Mouse (Mus musculus) CH12.LX (cell line): ENCODE data around the gene Krt35. TPM values are rescaled to one million over a fixed set of nuclear protein-coding genes. Genes with fewer than 3 reads are reported as not detected.

Experiments used
- DNase-seq: peaks from one replicate; pipeline ENCODE4 v3.0.0-alpha.2; 2013; ENCODE audit errors: extremely low read depth
- H3K27ac ChIP-seq: 2 replicates; pipeline ENCODE4 v1.5.1; 2012; ENCODE audit warnings: low read depth, mild to moderate bottlenecking, control low read depth, moderate library complexity; ENCODE audit not compliant: insufficient read depth
- H3K27me3 ChIP-seq: replicated peaks from 2 replicates; pipeline ENCODE3; 2012; ENCODE audit warnings: inconsistent platforms
- H3K36me3 ChIP-seq, 2 experiments: replicated peaks in 1 of 2; 2 replicates each; pipeline versions ENCODE3 to v1.6.1; 2012; ENCODE audit warnings: inconsistent platforms in 1 of 2, low read length in 1 of 2, mild to moderate bottlenecking in 1 of 2, mixed read lengths in 1 of 2, moderate library complexity in 1 of 2; ENCODE audit not compliant: control insufficient read depth in 1 of 2, insufficient read depth in 1 of 2
- H3K4me1 ChIP-seq, 2 experiments: 2 replicates each; pipeline ENCODE4 v1.6.1; 2012; ENCODE audit warnings: inconsistent platforms in 1 of 2, moderate library complexity in 1 of 2; ENCODE audit not compliant: insufficient read depth in 2 of 2, control insufficient read depth in 1 of 2
- H3K4me2 ChIP-seq: 2 replicates; pipeline ENCODE4 v1.6.1; 2012; ENCODE audit warnings: low read depth, mild to moderate bottlenecking, control low read depth; ENCODE audit not compliant: poor library complexity, insufficient read depth, severe bottlenecking
- H3K4me3 ChIP-seq, 3 experiments: fragments of 150-350 bp in 1 of 3; sonication (generic) in 1 of 3; replicated peaks in 1 of 3; 2 replicates each; pipeline versions ENCODE3 to v1.5.1; 2011 to 2012; ENCODE audit warnings: low read depth in 2 of 3, low read length in 2 of 3, mild to moderate bottlenecking in 2 of 3, moderate library complexity in 2 of 3, control low read depth in 1 of 3, improper control_type of control experiment in 1 of 3, inconsistent platforms in 1 of 3, mixed read lengths in 1 of 3; ENCODE audit not compliant: poor library complexity in 1 of 3
- H3K79me2 ChIP-seq: replicated peaks from 2 replicates; pipeline ENCODE4 v1.6.1; 2012; ENCODE audit warnings: mild to moderate bottlenecking, moderate library complexity; ENCODE audit not compliant: control insufficient read depth, poor library complexity, insufficient read depth, severe bottlenecking; ENCODE audit errors: extremely low read depth
- H3K9ac ChIP-seq: 2 replicates; pipeline ENCODE4 v1.6.1; 2012; ENCODE audit warnings: low read depth, mild to moderate bottlenecking, control low read depth, moderate library complexity; ENCODE audit not compliant: insufficient read depth
- H3K9me3 ChIP-seq: replicated peaks from 2 replicates; pipeline ENCODE3; 2012; ENCODE audit warnings: low read length, inconsistent platforms, mixed read lengths
- BHLHE40 ChIP-seq: IDR thresholded peaks from 2 replicates; pipeline ENCODE4 v1.6.1; 2011; ENCODE audit warnings: mild to moderate bottlenecking, low read depth, low read length, improper control_type of control experiment
- CHD1 ChIP-seq: IDR thresholded peaks from 2 replicates; pipeline ENCODE4 v1.6.1; 2012; ENCODE audit warnings: low read depth, low read length, improper control_type of control experiment, inconsistent platforms
- CTCF ChIP-seq, 2 experiments: IDR thresholded peaks in 1 of 2; conservative IDR thresholded peaks in 1 of 2; 2 replicates each; pipeline ENCODE4 v1.5.1; 2011 to 2012; ENCODE audit warnings: low read depth in 2 of 2, low read length in 2 of 2, improper control_type of control experiment in 1 of 2, inconsistent platforms in 1 of 2, mild to moderate bottlenecking in 1 of 2, moderate library complexity in 1 of 2
- EP300 ChIP-seq: IDR thresholded peaks from 2 replicates; pipeline ENCODE4 v1.6.1; 2011; ENCODE audit warnings: low read length, improper control_type of control experiment
- KAT2A ChIP-seq: IDR thresholded peaks from 2 replicates; pipeline ENCODE4 v1.6.1; 2012; ENCODE audit warnings: low read length, improper control_type of control experiment, inconsistent platforms; ENCODE audit not compliant: insufficient replicate concordance
- MAFK ChIP-seq: IDR thresholded peaks from 2 replicates; pipeline ENCODE4 v1.6.1; 2011; ENCODE audit warnings: low read length, improper control_type of control experiment; ENCODE audit not compliant: insufficient replicate concordance
- MAX ChIP-seq: IDR thresholded peaks from 2 replicates; pipeline ENCODE4 v1.6.1; 2011; ENCODE audit warnings: low read length, improper control_type of control experiment
- MEF2A ChIP-seq: IDR thresholded peaks from 2 replicates; pipeline ENCODE4 v1.6.1; 2014; ENCODE audit warnings: low read depth, mild to moderate bottlenecking, inconsistent platforms, low read length, improper control_type of control experiment, borderline replicate concordance
- MYC ChIP-seq: IDR thresholded peaks from 2 replicates; pipeline ENCODE4 v1.6.1; 2011; ENCODE audit warnings: low read depth, mild to moderate bottlenecking, improper control_type of control experiment, low read length
- NELFE ChIP-seq: IDR thresholded peaks from 2 replicates; pipeline ENCODE4 v1.6.1; 2011; ENCODE audit warnings: low read depth, low read length, improper control_type of control experiment
- NRF1 ChIP-seq: IDR thresholded peaks from 2 replicates; pipeline ENCODE4 v1.6.1; 2014; ENCODE audit warnings: low read depth, mild to moderate bottlenecking, inconsistent platforms, low read length, improper control_type of control experiment, moderate library complexity
- PAX5 ChIP-seq: IDR thresholded peaks from 2 replicates; pipeline ENCODE4 v1.6.1; 2012; ENCODE audit warnings: low read length, inconsistent platforms, mixed read lengths
- POLR2AphosphoS2 ChIP-seq: IDR thresholded peaks from 2 replicates; pipeline ENCODE4 v1.6.1; 2011; ENCODE audit warnings: low read depth, low read length, improper control_type of control experiment
- TBP ChIP-seq: conservative IDR thresholded peaks from 2 replicates; pipeline ENCODE4 v1.6.1; 2011; ENCODE audit warnings: low read depth, low read length, improper control_type of control experiment
- USF1 ChIP-seq: IDR thresholded peaks from 2 replicates; pipeline ENCODE4 v1.6.1; 2014; ENCODE audit warnings: low read depth, mild to moderate bottlenecking, inconsistent platforms, low read length, improper control_type of control experiment
- ZKSCAN1 ChIP-seq: IDR thresholded peaks from 2 replicates; pipeline ENCODE4 v1.6.1; 2012; ENCODE audit warnings: low read depth, inconsistent platforms, low read length, improper control_type of control experiment, borderline replicate concordance
- ZNF384 ChIP-seq: IDR thresholded peaks from 2 replicates; pipeline ENCODE4 v1.6.1; 2012; ENCODE audit warnings: low read depth, low read length, improper control_type of control experiment, inconsistent platforms
- dilution Hi-C: fragments of 300-500 bp; cut with MboI; formaldehyde crosslinking; loops from 2 replicates; pipeline ENCODE4 v1.14.3; 2020; ENCODE audit warnings: low sequenced_read_pairs; ENCODE audit not compliant: extremely low pct_unique_long_range_greater_than_20kb, extremely low pct_ligation_motif_present
- in situ Hi-C: fragments of 300-500 bp; cut with MboI; formaldehyde crosslinking; loops from 3 replicates; pipeline ENCODE4 v1.14.3; 2019; ENCODE audit warnings: low sequenced_read_pairs, low pct_ligation_motif_present, low pct_unique_long_range_greater_than_20kb, mixed read lengths
- polyA plus RNA-seq: library from polyadenylated mRNA; unstranded; fragments of >175 nt; gene quantifications from 2 replicates; pipeline ENCODE4 v1.2.1, GENCODE M21; 2012; ENCODE audit warnings: low read depth; ENCODE audit not compliant: insufficient read length
- total RNA-seq, 2 experiments: library from RNA; depleted of rRNA; stranded (reverse); fragments of 300-350 nt in 1 of 2; fragments of >200 nt in 1 of 2; gene quantifications; 2 replicates each; pipeline ENCODE4 v1.2.3; 2012 to 2014

The Krt35 gene
- total and polyA plus RNA-seq, 3 experiments = not detected

GRCm38 (mm10) chr11:100100391-100100790, 4.3 kb upstream of the Krt35 start:
- in situ Hi-C loops (no loop called here), dilution Hi-C loops (no loop called here)
- TF ChIP-seq ZNF384 (no peak), POLR2AphosphoS2 (no peak), PAX5 (no peak), CHD1 (no peak), MEF2A (no peak), KAT2A (no peak), EP300 (no peak), NRF1 (no peak), MYC (no peak), ZKSCAN1 (no peak), MAX (no peak), NELFE (no peak), MAFK (no peak), BHLHE40 (no peak), CTCF (conservative IDR thresholded peaks at IDR 0.05 in 1 of 2, IDR thresholded peaks at IDR 0.05 in 1 of 2; ENCODE audit: low read depth in 2 of 2, low read length in 2 of 2) (no peak)
- H3K9ac ChIP-seq = no peak overlapping the region
- H3K27ac ChIP-seq = no peak overlapping the region
- no peaks in the 10 kb centered on the region for H3K9me3 ChIP-seq
- no peak overlapping the region for H3K4me2 ChIP-seq
- H3K36me3 ChIP-seq = no peaks in the 10 kb centered on the region
- DNase-seq = no peak
- H3K4me1 ChIP-seq = no peaks in the 10 kb centered on the region
- peaks cover 98% of the 10 kb centered on the region for H3K27me3 ChIP-seq
- no peak overlapping the region for H3K4me3 ChIP-seq
- H3K79me2 ChIP-seq = no peaks in the 10 kb centered on the region

GRCm38 (mm10) chr11:100097819-100098218, 1.8 kb upstream of the Krt35 start:
- no peak for DNase-seq
- Histone ChIP-seq H3K9me3 (no peaks in the 10 kb centered on the region), H3K79me2 (no peaks in the 10 kb centered on the region), H3K4me1 (no peaks in the 10 kb centered on the region), H3K9ac (no peak overlapping the region), H3K36me3 (no peaks in the 10 kb centered on the region), H3K4me3 (no peak overlapping the region), H3K4me2 (no peak overlapping the region), H3K27ac (no peak overlapping the region), H3K27me3 (peaks cover 97% of the 10 kb centered on the region)
- in situ Hi-C loops (no loop called here), dilution Hi-C loops (no loop called here)
- TF ChIP-seq TBP = no peak
- TF ChIP-seq USF1 = no peak
